Mouse (Mus musculus): Measurements from ENCODE around the gene Opa3.

Opa3 gene

DNA sequence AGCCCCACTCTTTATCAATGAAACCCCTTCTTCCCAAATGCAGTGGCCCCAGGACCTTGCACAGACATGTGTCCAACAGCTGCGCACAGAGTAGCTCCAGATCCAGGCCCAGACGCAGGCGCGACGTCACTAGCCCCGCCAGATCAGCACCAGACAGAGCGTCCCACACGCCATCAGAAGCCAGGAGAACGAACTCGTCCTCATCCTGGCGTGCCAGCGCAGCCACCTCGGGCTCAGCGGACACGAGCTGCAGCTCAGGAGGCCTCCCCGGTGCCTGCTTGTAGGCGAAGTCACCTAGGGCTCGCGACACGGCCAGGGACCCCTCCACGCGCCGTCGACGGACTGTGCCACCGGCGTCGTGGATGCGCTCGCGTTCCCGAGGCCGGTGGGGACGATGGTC, 50.9 kb downstream of the Opa3 start:
- peak; percentile 61 for DNase-seq (ENCODE audit: low read depth, low spot score)

DNA sequence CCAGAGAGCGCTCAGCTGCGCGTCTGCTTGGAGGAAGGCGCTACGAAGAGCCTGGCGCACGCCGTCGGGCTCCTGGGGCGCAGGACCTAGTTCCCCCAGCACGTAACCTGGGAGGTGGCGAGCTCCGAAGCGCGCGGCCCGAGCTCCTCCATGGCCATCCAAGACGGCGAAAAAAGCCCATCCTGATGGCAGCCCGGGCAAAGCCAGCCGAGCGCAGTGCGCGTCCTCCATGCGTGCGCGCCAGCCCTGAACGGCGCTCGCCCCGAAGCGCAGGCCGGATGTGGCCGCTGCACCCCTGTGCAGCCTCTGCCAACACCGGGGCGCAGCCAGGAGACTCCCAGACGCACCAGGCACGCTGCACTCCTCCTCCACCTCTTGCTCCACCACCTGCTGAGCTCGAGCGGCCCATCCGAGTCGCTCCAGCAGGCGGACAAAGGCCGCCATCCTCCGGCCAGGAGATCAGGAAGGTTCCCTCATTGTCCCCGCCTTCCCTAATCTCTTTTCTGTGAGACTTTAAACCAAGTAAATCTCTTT, 51.5 kb downstream of the Opa3 start, which contains the start of gene Ppm1n:
Gene Ppm1n (minus strand): TSS at position 484 of the 534 bp plus-strand sequence.
- DNase-seq (ENCODE audit: low read depth, low spot score), result no peak

DNA sequence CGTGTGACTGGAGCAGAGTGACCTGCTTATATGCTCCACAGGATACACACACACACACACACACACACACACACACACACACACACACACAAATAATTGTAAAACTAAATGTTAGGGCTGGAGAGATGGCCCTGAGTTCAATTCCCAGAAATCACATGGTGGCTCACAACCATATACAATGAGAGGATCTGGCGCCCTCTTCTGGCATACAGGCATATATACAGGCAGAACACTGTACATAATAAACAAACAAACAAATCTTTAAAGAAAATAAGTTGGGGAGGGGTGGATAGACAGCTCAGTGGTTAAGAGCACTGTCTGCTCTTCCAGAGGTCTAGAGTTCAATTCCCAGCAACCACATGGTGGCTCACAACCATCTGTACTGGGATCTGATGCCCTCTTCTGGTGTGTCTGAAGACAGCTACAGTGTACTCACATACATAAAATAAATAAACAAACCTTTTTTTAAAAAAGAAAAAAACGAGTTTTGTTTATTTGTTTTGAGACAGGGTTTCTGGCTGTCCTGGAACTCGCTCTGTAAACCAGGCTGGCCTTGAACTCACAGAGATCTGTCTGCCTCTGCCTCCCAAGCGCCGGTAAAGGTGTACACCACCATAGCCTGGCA, 53.7 kb downstream of the Opa3 start:
- peak; percentile 74 for DNase-seq (ENCODE audit: low read depth, low spot score)

DNA sequence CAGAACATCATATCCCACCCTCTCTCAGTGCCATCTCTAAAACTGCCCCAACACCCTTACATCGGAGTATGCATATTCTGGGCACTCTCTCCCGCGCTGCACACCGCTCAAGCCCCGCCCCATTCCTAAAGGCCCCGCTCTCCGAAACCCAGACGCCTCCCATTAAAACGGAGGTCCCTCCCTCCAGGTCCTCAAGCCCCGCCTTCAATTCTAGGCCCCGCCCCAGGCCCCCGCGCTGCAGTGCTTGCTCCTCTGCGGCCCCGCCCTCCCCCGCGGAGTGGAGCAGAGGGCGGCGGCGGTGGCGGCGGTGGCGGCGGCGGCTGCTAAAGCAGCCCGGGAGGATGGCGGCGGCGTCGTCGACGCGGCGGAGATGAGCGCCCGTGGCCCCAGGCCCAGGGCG, 54.3 kb downstream of the Opa3 start, which contains the start of gene Rtn2:
Gene Rtn2 (plus strand): TSS at position 240 of the 400 bp plus-strand sequence.
- DNase-seq (ENCODE audit: low read depth, low spot score), result peak; percentile 91

DNA sequence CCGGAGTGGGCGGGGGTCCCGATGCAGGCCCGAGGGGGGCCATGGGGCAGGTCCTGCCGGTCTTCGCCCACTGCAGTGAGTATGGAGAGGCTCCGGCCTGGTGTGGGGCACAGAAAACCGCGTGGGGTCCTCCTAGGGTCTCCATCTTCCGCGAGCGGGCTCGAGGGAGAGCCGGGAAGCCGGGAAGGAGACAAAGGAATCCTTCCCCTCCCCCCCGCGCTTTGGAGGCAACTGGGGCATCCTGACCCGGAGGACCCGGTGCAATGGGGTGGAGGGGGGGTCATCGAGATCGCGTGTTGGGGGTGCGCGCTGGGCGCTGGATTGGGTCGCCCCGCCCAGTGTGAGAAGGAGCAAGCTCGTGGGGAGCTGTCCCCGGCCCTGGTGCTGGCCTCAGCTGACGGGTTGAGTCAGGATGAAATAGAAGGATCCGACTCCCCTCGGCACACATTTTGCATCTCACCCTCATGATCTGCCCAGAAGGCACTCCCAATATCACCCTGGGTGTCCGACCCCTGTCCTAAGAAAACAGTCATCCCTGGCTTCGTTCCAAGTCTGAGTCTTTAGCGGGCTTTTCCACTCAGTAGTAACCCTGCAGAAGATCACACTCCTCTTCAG, 54.8 kb downstream of the Opa3 start:
- DNase-seq (ENCODE audit: low read depth, low spot score), result peak; percentile 55

DNA sequence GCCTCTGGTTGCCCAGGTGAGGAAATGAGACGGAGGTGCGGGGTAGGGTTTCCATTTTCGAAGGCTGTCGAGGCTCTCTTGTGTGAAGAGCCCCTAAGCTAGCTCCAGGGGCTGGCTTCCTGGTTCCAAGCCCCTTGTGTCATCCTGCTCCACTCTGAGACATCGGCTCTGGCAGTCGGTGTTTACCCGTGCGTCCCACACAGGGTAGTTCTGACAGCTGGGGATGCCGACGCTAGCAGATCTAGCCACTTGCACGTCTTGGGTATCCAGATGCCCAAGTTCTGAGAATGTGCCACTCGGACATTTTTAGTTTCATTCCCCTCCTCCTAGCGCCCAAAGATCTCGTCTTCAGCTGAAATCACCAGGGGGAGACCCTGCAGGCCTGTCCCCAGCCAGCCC, 55.3 kb downstream of the Opa3 start:
- DNase-seq (ENCODE audit: low read depth, low spot score), result no peak

DNA sequence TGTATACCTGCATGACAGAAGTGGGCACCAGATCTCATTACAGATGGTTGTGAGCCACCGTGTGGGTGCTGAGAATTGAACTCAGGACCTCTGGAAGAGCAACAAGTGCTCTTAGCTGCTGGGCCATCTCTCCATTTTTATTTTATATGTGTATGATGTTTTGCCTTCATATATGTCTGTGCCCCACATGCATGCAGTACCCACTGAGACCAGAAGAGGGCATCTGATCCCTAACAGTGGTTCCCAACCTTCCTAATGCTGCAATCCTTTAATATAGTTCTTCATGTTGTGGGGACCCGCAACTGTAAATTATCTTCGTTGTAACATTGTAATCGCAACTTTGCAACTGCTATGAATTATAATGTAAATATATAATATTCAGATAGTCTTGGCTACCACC, 56.6 kb downstream of the Opa3 start:
- DNase-seq (ENCODE audit: low read depth, low spot score), result peak; percentile 59

DNA sequence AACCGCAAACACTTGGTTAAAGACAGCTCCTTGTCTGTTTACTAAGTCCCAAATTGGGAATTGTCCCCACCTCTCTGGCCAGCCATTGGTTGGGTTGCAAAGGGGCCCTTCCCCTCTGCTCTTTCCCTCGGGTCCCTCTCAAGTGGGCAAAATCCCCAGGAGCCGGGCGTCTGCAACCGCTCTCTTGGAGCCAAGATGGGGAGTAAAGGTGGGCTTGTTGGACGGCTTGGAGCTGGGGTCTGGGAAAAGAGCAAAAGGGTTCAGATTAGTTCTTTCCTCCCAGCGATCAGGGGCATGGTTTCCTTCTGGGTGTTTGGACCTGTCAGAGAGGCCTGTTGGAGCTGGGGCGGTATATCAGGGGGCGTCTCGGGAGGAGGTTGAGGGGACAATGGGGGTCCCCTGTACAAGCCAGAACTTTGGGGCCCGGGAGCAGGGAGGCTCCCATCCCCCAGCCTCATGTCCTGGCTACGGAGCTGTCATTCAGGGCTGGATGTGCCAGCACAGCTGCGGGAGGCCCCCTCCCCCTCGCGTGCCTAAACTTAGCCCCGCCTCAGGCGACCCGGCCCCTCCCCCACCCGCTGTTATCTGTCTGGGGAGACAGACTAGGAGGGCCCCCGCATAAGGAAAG, 62.9 kb downstream of the Opa3 start:
- no peak for DNase-seq (ENCODE audit: low read depth, low spot score)

DNA sequence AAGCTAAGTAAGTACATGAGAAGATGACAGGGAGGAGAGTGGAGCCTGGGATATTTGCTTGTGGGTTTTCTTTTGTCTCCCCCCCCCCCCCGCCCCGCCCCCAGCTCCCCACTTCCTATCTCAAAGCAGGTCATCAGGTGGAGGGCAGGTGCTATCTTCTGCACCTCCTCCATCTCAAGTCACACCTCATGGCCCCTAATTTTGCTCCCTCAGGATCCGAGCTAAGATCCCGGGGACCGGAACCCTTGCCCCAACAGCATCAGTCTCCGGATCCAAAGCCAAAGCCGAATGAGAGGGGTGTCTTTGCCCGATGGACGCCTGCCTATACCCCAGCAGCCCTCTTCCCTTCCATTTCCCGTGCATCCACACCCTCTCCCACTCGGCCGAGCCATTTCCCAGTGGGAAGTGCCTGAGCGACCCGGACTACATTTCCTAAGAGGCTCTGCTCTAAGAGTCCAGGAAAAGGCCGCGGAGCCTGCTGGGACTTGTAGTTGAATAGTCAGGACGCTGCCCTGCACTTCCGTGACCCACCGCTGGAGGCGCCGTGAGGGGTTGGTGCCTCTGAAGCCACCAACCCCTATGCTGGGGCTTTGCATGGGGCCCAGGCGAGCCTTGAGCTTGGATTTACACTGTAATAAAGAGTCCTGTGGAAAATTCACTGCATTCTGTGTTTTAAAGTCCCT, 67.5 kb downstream of the Opa3 start:
- peak; percentile 96 for DNase-seq (ENCODE audit: low read depth, low spot score)

DNA sequence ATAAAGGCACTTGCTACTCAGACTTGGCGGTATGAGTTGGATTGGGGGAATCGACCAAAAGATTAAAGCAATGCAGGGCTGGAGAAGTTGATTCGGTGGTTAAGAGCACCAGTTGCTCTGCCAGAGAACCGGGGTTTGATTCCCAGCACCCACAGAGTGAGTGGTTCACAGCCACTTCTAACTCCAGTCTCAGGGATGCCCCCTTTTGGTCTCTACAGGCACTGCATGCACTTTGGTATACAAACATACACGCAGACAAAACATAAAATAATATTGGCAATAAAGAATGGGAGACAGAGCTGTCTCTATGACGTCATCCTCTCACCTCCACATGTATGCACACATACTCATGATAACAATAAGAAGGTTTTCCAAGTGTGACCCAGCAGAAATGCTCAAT, 68.9 kb downstream of the Opa3 start:
- peak; percentile 66 for DNase-seq (ENCODE audit: low read depth, low spot score)

DNA sequence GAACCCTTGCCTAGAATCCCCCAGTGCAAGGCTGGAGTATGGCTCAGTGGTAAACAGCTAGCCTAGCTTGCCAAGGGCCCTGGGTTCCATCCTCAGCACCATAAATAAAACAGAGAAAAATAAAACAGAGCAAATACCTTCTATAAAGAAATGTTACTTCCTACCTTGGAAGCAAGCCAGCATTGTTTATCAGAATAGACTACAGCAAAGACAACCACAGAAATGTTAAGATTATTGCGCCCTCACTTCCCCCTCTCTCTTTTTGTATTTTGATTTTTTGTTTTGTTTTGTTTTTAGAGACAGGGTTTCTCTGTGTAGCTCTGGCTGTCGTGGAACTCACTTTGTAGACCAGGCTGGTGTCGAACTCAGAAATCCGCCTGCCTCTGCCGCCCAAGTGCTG, 69.7 kb downstream of the Opa3 start:
- no peak for DNase-seq (ENCODE audit: low read depth, low spot score)

DNA sequence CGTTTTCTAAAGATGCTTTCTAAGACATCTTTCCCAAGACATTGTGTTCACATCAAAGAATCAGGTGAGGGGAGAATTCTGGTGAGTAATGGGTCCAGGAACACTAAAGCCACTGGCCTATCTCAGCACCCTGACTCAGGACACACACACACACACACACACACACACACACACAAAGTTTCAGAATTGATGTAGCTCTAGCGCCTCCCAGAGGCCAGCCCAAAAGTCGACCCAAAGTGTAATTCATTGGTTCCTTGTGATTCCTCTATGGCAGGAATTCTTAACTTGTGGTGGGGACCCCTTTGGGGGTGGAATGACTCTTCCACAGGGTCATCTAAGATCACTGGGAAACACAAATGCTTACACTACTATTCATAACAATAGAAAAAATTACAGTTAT, 71.1 kb downstream of the Opa3 start:
- no peak for DNase-seq (ENCODE audit: low read depth, low spot score)

DNA sequence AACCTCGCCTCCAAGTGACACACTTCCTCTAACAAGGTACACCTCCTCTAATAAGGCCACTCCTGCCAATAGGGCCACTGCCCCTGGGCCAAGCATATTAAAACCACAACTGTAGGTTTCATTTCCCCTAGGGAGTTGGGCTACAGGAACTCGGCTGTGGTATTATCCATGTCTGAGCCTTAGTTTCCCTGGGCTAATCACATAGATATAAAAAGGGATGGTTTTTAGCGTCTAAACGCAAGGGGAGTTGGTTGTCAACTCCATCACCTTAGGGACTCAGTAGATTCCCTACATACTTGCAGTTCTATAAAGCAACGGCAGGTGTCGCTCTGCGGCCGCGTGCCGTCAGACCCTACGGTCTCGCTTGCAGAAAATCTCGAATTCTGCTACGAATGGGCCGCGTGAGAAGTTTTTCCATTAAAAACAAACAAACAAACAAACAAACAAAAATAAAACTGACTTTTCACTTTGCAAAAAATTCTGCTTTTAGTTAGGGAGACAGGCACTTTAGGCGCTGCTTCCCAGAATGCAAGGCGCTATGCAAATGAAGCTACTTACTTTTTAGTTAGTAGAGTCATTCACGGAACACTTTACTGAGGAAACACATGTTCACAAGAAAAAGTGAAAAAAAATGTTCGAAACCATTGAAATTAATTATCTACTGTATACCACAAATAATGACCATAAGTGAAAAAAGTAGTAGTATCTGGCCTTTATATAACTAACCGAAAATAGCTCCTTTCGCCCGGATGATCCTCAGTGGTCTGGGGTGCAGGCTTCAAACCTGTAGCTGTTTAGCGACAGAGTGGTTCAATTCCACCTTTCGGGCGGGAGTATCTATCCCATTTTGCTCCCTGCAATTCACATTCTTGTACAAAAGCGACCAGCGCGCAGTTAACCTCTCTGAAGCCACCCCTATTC, 72.6 kb downstream of the Opa3 start:
- peak; percentile 87 for DNase-seq (ENCODE audit: low read depth, low spot score)

DNA sequence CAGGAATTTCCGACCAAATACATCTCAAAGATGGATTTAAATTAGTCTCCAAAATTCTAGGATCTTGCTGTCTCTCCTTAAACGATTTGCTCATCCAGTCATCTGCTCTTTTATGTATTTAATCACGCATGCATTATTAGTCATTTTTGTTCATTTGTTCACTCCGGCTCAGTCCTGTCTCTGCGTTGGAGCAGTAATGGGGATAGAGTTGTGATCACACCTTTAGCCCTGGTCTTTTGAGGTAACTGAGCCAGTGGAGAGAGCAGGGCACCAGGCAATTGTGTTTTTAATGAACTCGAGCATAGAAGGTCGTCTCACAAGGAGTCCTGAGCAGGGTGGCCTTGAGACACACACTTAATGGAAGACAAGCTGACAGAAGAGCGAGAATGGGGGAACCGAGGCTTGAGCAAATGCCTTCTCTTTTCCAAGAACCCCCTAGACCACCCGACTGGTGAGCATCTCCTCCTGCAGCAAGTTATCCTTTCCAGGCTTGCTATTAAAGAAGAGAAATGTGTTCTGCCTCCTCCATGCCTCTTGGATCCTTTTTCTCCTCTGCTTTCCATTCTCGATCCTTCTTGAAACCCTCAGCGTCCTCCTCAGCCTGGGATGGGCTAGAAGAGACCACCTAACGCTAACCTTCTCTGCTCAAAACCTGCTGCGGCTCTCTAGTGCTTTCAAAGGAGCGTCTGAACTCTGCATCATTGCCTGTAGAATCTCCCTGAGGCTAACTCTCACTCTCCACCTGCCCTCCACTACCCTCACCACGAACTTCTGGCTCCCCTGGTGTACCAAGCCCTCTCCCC, 73.5 kb downstream of the Opa3 start:
- no peak for DNase-seq (ENCODE audit: low read depth, low spot score)

DNA sequence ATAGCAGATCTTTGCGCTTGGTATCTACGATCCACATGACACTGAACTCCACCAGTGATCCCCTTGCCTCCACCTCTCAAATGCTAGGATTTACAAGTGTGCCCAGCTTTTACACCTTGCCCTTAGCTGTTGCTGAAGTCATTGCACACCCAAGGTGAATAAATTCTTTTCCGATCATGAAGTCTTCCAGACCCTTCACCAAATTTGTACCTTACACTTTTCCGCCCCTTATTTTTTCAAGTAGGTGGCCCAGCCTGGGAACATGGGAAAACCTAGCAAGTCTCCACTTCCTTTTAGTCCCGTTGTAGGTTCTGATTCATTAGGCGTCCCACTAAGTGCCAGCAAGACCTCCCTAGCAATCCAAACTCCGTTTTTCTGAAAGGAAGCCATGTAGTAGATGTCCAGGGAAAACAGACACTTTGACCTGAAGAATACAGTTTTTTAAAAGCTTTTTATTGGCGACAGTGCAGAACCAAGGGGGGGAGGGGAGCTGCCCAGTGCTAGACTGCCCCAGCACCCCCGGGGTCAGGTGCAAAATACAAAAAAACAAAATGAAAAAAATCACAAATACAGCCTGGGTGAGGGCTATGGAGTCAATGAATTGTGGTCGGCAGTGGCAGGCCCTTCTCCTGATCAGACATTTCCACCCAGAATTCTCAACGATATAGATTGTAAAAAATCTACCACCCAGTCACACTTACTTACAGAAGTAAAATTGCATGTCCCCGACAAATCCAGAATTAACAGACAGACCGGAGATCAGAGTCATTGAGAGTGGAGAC, 74.3 kb downstream of the Opa3 start:
- DNase-seq (ENCODE audit: low read depth, low spot score), result no peak

DNA sequence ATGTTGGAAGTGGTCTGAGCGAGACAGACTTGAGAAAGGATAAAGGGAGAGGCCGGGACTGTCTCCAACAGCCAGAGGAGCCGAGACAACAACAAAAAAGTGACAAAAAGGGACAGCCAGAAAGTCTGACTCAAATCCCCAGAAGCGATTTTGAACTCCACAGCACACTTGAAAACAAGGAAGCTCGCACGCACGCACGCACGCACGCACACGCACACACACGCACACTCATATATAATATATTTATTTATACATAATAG, 74.8 kb downstream of the Opa3 start:
- DNase-seq (ENCODE audit: low read depth, low spot score), result no peak

DNA sequence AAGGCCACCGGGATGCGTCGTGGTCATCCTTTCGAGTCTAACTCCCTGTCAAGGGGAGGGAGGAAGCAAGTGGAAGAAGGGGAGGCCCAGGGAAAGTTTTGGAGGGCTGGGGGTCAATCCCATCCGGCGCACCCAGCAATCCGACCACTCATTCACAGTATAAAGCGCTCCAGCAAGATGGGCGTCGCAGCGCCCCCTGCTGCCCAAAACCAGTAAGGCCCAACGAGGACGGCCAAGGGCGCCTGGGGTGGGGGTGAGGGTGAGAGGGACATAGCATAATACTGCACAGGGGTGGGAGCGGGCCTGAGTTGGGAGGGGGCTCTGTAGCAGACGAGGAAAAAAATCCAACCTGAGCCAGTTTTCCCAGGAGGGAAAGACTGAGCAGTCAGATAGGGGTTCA, 75.6 kb downstream of the Opa3 start:
- peak; percentile 78 for DNase-seq (ENCODE audit: low read depth, low spot score)

DNA sequence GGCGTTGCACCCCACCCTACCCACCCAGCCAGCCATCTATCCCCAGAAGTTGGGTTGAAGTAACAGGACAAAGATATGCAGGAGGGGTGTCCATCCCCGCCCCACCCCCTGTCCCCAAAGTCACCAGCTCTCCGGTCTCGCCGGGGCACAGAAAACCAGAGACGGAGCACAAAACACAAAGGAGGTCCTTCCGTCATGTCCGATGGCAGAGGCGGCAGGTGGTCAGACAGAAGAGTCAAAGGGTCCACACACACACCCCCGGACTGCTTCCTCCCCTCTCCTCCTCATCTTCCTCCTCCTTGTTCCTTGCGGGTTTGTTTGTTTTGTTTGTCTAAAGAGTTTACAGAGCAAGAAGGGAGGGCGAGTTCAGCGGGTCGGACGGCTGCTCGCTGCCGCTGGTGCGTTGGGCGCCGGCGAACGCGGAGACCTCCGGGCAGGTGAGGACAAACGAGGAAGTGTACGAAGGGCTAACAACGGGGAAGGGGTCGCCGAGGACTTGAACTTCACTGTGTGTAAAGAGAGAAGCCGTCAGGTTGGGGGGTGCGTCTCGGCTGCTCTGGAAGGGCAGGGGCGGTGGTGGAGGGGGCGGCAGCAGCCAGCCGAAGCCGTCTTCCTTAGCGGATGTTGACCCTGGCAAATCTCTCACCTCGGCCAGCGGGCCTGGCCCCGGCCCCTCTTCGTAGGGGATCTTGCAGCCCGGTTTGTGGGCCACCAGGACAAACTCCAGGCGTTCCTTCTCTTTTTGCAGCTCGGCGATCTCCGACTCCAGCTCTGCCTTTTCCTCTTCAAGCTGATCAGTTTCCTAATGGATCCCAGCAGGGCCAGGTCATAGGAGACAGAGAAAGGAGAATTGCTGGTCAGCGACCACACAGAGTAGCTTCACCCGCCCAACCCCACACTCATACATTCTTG, 76.6 kb downstream of the Opa3 start:
- DNase-seq (ENCODE audit: low read depth, low spot score), result no peak

DNA sequence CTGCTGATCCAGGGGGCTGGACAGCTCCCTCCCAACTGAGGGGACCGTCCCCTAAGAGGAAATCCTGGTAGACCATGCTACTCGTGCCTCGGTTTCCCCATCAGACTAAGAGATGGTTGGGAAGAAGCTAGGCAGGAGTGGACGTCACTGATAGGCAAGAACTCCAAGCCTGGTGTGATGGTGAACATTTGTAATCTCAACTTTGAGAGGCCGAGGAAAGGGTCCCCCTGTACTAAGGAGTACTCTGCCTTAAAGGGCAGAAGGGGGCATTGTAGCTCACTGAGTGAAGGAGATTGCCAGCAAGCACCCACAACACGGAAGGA, 77.2 kb downstream of the Opa3 start:
- DNase-seq (ENCODE audit: low read depth, low spot score), result no peak

Measured in ES-CJ7 (cell line).